Mouse (Mus musculus) lung, postnatal 0 days (tissue): ENCODE measurements at regions not wholly inside any gene's neighbourhood (a gene's known extent, or its start where the extent isn't known, plus 50 kb on each side); places are given as distances from the start of the nearest gene placed in this dataset.

Experiments
- CTCF ChIP-seq: IDR thresholded peaks from 2 replicates; pipeline ENCODE4 v1.5.1; 2016; ENCODE audit warnings: antibody characterized with exemption, mild to moderate bottlenecking
- EP300 ChIP-seq: IDR thresholded peaks from 2 replicates; pipeline ENCODE4 v1.6.1; 2016; ENCODE audit warnings: antibody characterized with exemption, mild to moderate bottlenecking, control low read depth

DNA sequence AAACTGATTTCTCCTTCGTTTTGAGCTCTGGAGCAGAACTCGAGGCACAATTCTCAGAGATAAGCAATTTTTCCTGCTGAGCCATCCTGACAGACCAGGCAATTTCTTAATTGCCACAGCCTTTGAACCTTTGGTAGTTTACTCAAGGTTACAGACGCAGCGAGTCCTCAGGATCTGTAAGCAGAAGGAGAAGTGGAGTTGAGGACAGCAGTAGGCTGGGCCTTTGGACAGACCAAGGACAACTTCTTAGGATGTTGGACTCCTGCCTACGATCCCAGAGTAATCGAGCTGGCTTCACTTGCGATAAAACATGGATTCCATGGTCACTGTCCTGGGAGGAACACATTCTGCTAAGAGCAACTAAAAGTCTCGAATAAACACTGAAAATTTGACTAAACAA, 62.7 kb upstream of the Eed start:
- TF ChIP-seq CTCF: no peak
- TF ChIP-seq EP300: no peak
